Mouse (Mus musculus) thymus, adult 18-20 months (tissue): ENCODE results near the gene Trp73.

Source experiments
- DNase-seq, 2 experiments: peaks; one replicate each; pipeline ENCODE4 v3.0.0; 2022; ENCODE audit warnings: mixed read lengths in 2 of 2

Trp73 gene

GRCm38 (mm10) chr4:154140182-154140212 is at the start of gene Trp73:
Trp73 (minus strand) TSS chr4:154140208.
- no peak for DNase-seq

- DNase-seq = no peak
These were observed 48.9 kb upstream of the Trp73 start for GRCm38 (mm10) chr4:154188948-154189347.

GRCm38 (mm10) chr4:154186002-154186537 is 46.1 kb upstream of the Trp73 start:
- no peak for DNase-seq

- DNase-seq = no peak
These were observed 45.0 kb upstream of the Trp73 start for GRCm38 (mm10) chr4:154185001-154185400.

- no peak for DNase-seq
These were observed 43.6 kb upstream of the Trp73 start for GRCm38 (mm10) chr4:154183566-154183965.

GRCm38 (mm10) chr4:154181001-154181400 is 41.0 kb upstream of the Trp73 start:
- DNase-seq = no peak

GRCm38 (mm10) chr4:154177257-154177656 is 37.2 kb upstream of the Trp73 start:
- no peak for DNase-seq

GRCm38 (mm10) chr4:154171931-154172604 is 32.1 kb upstream of the Trp73 start:
- no peak for DNase-seq

- no peak for DNase-seq
These were observed 31.3 kb upstream of the Trp73 start for GRCm38 (mm10) chr4:154171151-154171930.

- no peak for DNase-seq
These were observed 30.6 kb upstream of the Trp73 start, which contains the start of gene Megf6 for GRCm38 (mm10) chr4:154170506-154171150. Megf6 (plus strand) TSS chr4:154170730.

- no peak for DNase-seq
These were observed 30.0 kb upstream of the Trp73 start for GRCm38 (mm10) chr4:154170021-154170420.

- DNase-seq = no peak
These were observed 27.0 kb upstream of the Trp73 start for GRCm38 (mm10) chr4:154167053-154167452.

GRCm38 (mm10) chr4:154163296-154163695 is 23.3 kb upstream of the Trp73 start:
- DNase-seq = no peak

GRCm38 (mm10) chr4:154160538-154161390 is 20.8 kb upstream of the Trp73 start, which contains the start of gene Tprgl:
Tprgl (minus strand) TSS chr4:154160666.
- DNase-seq = peak; percentile 94 to 95

GRCm38 (mm10) chr4:154159961-154160537 is 20.0 kb upstream of the Trp73 start:
- peak; percentile 35 for DNase-seq

- peak; percentile 61 to 76 for DNase-seq
These were observed 19.0 kb upstream of the Trp73 start for GRCm38 (mm10) chr4:154159002-154159401.

- no peak for DNase-seq
These were observed 18.1 kb upstream of the Trp73 start for GRCm38 (mm10) chr4:154157970-154158662.

GRCm38 (mm10) chr4:154156050-154156449 is 16.0 kb upstream of the Trp73 start:
- no peak for DNase-seq

- DNase-seq = no peak
These were observed 14.1 kb upstream of the Trp73 start for GRCm38 (mm10) chr4:154154104-154154503.

GRCm38 (mm10) chr4:154146342-154146741 is 6.3 kb upstream of the Trp73 start:
- DNase-seq = no peak

GRCm38 (mm10) chr4:154144712-154145111 is 4.7 kb upstream of the Trp73 start:
- no peak for DNase-seq
